Mouse (Mus musculus) retina, postnatal 7 days (tissue): Measurements from ENCODE around the gene Syde1.

Experiments
- DNase-seq: peaks from one replicate; pipeline ENCODE4 v3.0.0-alpha.2; 2012; ENCODE audit warnings: low read depth, low spot score

The Syde1 gene

GRCm38 (mm10) chr10:78575690-78576089 is 16.1 kb downstream of the Syde1 start:
- no peak for DNase-seq

DNA sequence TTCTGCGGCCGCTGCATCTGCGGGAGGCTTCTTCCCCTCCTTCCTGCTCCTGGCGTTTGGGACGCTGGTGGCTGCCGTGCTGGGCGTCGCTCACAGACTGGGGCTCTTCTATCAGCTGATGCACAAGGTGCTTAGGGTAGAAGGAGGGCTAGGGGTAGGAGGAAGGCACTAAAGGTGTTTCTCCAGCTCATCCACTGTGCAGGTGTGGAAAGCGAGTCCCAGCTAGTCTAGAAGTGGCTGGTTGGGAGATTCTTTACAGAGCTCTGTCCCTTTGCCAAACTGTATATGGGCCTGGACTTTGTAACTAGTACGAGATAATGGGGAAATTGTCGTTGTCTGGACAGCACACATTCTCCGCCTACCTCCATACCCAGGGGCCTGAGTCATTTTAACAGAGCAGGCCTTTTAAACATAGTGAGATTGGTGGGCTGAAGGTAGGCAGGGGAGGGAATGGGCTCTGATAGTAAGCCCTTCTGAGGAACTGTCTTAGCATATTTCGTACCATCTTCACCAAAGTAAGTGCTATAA is 16.6 kb downstream of the Syde1 start:
- DNase-seq: no peak

GRCm38 (mm10) chr10:78574250-78575104 is 17.3 kb downstream of the Syde1 start, which contains the start of gene Ilvbl:
Ilvbl (plus strand) TSS chr10:78574346.
- DNase-seq: peak; percentile 90

DNA sequence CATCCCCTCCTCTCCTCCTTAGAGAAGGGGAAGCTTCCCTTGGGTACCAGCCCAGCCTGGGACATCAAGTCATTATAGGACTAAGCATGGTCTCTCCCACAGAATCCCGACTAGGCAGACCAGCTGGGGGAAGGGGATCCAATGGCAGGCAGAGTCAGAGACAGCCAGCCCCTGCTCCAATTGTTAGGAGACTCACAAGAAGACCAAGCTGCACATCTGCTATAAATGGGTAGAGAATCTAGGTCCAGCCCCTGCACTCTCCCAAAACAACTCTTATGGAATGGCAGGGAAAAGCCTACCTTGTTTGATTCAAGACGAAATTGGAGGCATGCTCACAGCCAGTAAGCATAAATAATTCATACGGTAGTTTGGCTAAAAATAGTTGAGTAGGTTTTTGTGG is 18.5 kb downstream of the Syde1 start:
- DNase-seq: no peak

DNA sequence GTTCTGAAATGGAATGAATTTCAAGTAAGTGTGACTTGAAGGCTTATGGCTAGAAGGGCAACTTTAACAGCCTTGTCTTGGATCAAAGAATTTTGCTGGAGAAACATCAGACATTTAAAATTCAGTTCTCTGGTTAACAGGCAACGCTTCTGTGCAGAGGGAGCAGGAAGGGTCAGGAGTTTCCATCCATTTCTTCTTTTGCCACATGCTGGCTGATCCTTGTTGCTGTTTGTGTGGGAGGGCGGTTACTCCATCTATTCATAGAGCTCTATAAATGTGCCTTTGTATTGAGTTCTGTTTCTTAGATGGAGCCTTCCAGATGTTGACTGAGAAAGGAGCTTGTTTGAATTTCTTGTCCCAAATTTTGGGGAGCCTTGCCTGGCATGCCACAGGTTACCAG is 20.9 kb downstream of the Syde1 start:
- DNase-seq: no peak

- DNase-seq: no peak
Measured at GRCm38 (mm10) chr10:78570416-78570815, 21.3 kb downstream of the Syde1 start.

- no peak for DNase-seq
Measured at GRCm38 (mm10) chr10:78569686-78570085, 22.1 kb downstream of the Syde1 start.

DNA sequence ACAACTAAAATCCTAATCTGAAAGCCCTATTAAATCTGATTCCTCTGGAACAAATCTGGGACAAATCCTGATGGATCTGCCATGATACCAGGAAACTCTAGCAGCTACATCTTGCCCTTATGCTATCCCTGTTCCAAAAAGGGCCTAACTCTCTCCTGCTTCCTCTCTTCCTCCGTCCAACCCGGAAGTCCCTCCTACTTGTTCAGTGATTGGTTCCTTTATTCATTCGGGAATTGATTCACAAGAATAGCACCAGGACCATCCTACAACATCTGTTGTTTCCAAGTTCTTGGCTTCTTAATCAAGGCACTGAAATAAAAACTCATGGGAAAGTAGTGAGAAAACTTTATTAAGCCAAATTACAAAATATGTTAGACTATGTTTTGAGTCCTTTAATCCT is 22.6 kb downstream of the Syde1 start:
- DNase-seq: no peak

DNA sequence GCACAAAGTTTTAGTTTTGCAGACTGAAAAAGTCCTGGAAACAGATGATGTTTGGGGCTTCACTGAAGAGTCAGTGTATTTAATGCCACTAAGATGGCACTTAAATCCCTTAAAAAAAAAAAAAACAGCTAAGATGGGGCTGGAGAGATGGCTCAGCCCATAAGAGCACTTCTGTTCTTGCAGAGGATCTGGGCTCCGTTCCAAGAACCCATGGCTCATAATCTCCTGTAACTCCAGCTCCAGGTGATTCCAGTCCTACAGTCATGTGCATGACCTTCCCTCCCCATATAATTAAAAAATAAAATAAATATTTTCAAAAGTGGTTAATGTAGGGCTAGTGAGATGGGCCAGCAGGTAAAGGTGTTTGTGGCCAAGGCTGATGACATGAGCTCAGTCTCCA is 26.7 kb downstream of the Syde1 start:
- DNase-seq: no peak

DNA sequence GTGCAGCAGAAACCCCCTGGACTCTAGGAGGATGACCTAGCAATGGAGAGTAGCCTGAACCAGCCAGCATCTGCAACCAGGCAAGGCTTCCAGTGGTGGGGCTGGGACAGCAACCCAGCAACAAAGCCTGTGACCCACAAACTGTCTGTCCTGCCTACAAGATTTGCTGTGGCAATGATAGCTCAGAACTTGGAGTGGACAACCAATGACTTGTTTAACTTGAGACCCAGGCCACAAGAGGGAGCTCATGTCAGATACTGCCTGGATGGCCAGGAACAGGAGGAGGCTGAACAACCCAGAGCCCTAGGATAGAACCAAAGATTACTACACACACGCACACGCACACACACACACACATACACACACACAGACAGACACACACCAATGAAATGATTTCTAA is 50.8 kb downstream of the Syde1 start:
- DNase-seq: no peak
